Mouse (Mus musculus): ENCODE data around the gene Fstl5. TPM values are rescaled to one million over a fixed set of nuclear protein-coding genes. Genes with fewer than 3 reads are reported as not detected.

Gene Fstl5
- total RNA-seq, 1 experiment, result 0.13 TPM

DNA sequence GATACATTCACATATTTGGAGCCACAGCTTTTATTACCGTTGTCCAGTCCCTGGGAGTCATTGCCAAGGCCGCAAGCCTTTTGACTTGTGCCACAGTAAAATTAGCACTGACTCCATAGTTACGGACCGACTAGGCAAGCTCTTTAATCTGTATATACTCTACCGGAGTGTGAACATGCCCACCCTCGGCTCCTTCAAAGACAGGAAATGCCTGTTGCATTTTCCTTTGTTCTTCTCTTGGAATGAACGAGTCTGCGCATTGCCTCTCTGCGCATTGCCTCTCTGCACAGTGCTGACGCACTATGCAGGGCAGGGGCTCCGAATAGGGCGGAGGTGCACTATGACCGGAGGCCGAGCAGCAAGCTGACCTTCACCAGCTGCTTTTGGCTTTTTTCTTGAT, 434.7 kb downstream of the Fstl5 start:
- no peak for DNase-seq (ENCODE audit: low read depth, low spot score)
- TF ChIP-seq ZNF384 (IDR thresholded peaks at IDR 0.05; ENCODE audit: low read depth, low read length) (no peak), HCFC1 (IDR thresholded peaks at IDR 0.05; ENCODE audit: borderline replicate concordance, insufficient read depth, low read length) (no peak), ZC3H11A (IDR thresholded peaks at IDR 0.05; ENCODE audit: borderline replicate concordance, low read depth, low read length) (no peak), CHD2 (IDR thresholded peaks at IDR 0.05; ENCODE audit: low read depth, low read length) (no peak)

DNA sequence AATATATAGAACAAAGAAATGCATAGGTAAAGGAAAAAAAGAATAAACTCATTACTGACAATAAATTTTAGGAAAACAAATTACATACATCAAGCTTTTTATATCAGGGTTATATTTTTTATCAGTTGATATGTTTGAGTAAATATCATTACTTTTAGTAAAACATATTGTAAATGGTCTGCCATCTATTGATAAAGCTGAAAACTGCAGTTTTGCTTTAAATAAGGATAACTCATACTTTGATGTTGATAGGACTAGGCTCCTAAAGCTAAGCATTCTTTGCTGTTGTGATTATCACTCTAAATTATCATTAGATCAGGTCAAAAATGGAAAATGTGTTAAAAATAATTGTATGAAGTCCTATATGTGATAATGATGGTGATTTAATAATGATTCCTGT, 493.3 kb downstream of the Fstl5 start:
- Histone ChIP-seq H3K9ac (ENCODE audit: insufficient read depth, low read depth, low read length, poor library complexity, severe bottlenecking) (no peak overlapping the region), H3K36me3 (ENCODE audit: control insufficient read depth, insufficient read depth, low read length, poor library complexity, severe bottlenecking) (no peaks in the 10 kb centered on the region), H3K27ac (ENCODE audit: insufficient read depth, low read depth, low read length, poor library complexity, severe bottlenecking) (no peak overlapping the region), H3K4me1 (ENCODE audit: control insufficient read depth in 2 of 2, insufficient read depth in 2 of 2, low read length in 2 of 2, poor library complexity in 1 of 2) (no peaks in the 10 kb centered on the region), H3K4me3 (ENCODE audit: insufficient read depth in 1 of 2, low read depth in 1 of 2, low read length in 2 of 2, poor library complexity in 1 of 2, severe bottlenecking in 1 of 2) (no peak overlapping the region), H3K9me3 (ENCODE audit: control insufficient read depth, insufficient read depth, low read depth, low read length) (no peaks in the 10 kb centered on the region)
- in situ Hi-C loops (cut with MboI; ENCODE audit: low sequenced_read_pairs in 2 of 2, unreplicated experiment in 2 of 2), result no loop called here
- DNase-seq (ENCODE audit: low read depth, low spot score), result no peak
- TF ChIP-seq ZC3H11A (IDR thresholded peaks at IDR 0.05; ENCODE audit: borderline replicate concordance, low read depth, low read length) (no peak), ZNF384 (IDR thresholded peaks at IDR 0.05; ENCODE audit: low read depth, low read length) (no peak)

More for the DNA sequence above, 434.7 kb downstream of the Fstl5 start:
- Histone ChIP-seq H3K9me3 (ENCODE audit: control insufficient read depth, insufficient read depth, low read depth, low read length) (no peaks in the 10 kb centered on the region), H3K4me3 (ENCODE audit: insufficient read depth in 1 of 2, low read depth in 1 of 2, low read length in 2 of 2, poor library complexity in 1 of 2, severe bottlenecking in 1 of 2) (no peak overlapping the region), H3K4me1 (ENCODE audit: control insufficient read depth in 2 of 2, insufficient read depth in 2 of 2, low read length in 2 of 2, poor library complexity in 1 of 2) (no peaks in the 10 kb centered on the region), H3K27ac (ENCODE audit: insufficient read depth, low read depth, low read length, poor library complexity, severe bottlenecking) (no peak overlapping the region), H3K36me3 (ENCODE audit: control insufficient read depth, insufficient read depth, low read length, poor library complexity, severe bottlenecking) (no peaks in the 10 kb centered on the region), H3K9ac (ENCODE audit: insufficient read depth, low read depth, low read length, poor library complexity, severe bottlenecking) (no peak overlapping the region)
- in situ Hi-C loops (cut with MboI; ENCODE audit: low sequenced_read_pairs in 2 of 2, unreplicated experiment in 2 of 2), result no loop called here

DNA sequence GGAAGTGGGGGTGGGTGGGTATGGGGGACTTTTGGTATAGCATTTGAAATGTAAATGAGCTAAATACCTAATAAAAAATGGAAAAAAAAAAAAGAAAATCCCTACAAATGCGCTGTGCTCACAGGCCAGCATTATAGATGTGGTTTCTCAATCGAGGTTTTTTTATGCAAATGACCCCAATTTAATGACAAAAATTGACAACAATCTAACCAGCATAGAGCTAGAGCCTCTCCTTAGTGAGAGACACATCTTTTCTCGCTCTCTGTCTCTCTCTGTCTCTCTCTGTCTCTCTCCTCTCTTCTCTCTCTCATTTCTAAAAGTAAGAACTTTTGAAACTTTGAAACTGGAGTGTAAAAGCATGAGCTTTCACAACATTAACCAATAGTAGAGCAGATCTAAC, 498.4 kb downstream of the Fstl5 start:
- H3K36me3 ChIP-seq (ENCODE audit: control insufficient read depth, insufficient read depth, low read length, poor library complexity, severe bottlenecking), result no peaks in the 10 kb centered on the region
- H3K4me3 ChIP-seq (ENCODE audit: insufficient read depth in 1 of 2, low read depth in 1 of 2, low read length in 2 of 2, poor library complexity in 1 of 2, severe bottlenecking in 1 of 2), result no peak overlapping the region
- in situ Hi-C loops (cut with MboI; ENCODE audit: low sequenced_read_pairs in 2 of 2, unreplicated experiment in 2 of 2), result no loop called here
- DNase-seq (ENCODE audit: low read depth, low spot score), result no peak
- H3K9ac ChIP-seq (ENCODE audit: insufficient read depth, low read depth, low read length, poor library complexity, severe bottlenecking), result no peak overlapping the region
- H3K4me1 ChIP-seq (ENCODE audit: control insufficient read depth in 2 of 2, insufficient read depth in 2 of 2, low read length in 2 of 2, poor library complexity in 1 of 2), result no peaks in the 10 kb centered on the region
- TF ChIP-seq ZC3H11A (IDR thresholded peaks at IDR 0.05; ENCODE audit: borderline replicate concordance, low read depth, low read length), result no peak
- no peak for TF ChIP-seq HCFC1 (IDR thresholded peaks at IDR 0.05; ENCODE audit: borderline replicate concordance, insufficient read depth, low read length)
- TF ChIP-seq MAFK (IDR thresholded peaks at IDR 0.05; ENCODE audit: insufficient read depth, low read depth, low read length), result no peak
- TF ChIP-seq ZNF384 (IDR thresholded peaks at IDR 0.05; ENCODE audit: low read depth, low read length), result no peak
- no peak for TF ChIP-seq CHD2 (IDR thresholded peaks at IDR 0.05; ENCODE audit: low read depth, low read length)
- no peak overlapping the region for H3K27ac ChIP-seq (ENCODE audit: insufficient read depth, low read depth, low read length, poor library complexity, severe bottlenecking)
- no peaks in the 10 kb centered on the region for H3K9me3 ChIP-seq (ENCODE audit: control insufficient read depth, insufficient read depth, low read depth, low read length)

DNA sequence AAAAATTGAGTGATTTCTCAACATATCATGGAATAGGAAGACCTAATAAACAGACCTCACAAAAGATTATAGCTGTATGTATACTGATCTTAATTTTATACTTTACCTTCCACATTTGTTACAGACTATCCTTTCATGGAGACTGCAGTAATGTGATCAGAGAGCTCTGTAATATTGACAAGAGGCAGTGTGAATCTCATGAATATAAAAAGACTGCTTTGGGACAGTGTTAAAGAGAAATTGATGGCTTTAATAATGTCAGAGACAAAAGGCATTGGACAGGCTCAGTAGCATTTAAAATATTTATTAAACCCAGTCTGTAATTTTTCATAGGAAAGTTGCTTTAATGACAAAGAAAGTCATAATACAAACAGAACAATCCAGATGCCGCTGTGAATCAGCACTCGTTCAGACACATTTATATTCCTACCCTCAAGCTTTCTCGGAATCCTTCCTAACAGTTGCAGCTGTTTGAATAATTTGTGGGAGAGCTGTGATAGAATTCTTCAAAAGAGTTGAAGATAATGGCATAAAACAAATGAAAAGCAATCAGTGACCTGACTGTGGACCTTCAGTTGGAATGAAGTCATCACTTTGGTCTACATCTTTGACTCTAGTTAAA, 499.0 kb downstream of the Fstl5 start:
- in situ Hi-C loops (cut with MboI; ENCODE audit: low sequenced_read_pairs in 2 of 2, unreplicated experiment in 2 of 2), result no loop called here
- TF ChIP-seq ZC3H11A (IDR thresholded peaks at IDR 0.05; ENCODE audit: borderline replicate concordance, low read depth, low read length) (no peak), HCFC1 (IDR thresholded peaks at IDR 0.05; ENCODE audit: borderline replicate concordance, insufficient read depth, low read length) (no peak), CHD2 (IDR thresholded peaks at IDR 0.05; ENCODE audit: low read depth, low read length) (no peak), MAFK (IDR thresholded peaks at IDR 0.05; ENCODE audit: insufficient read depth, low read depth, low read length) (no peak), ZNF384 (IDR thresholded peaks at IDR 0.05; ENCODE audit: low read depth, low read length) (no peak)
- Histone ChIP-seq H3K27ac (ENCODE audit: insufficient read depth, low read depth, low read length, poor library complexity, severe bottlenecking) (no peak overlapping the region), H3K9me3 (ENCODE audit: control insufficient read depth, insufficient read depth, low read depth, low read length) (no peaks in the 10 kb centered on the region), H3K4me3 (ENCODE audit: insufficient read depth in 1 of 2, low read depth in 1 of 2, low read length in 2 of 2, poor library complexity in 1 of 2, severe bottlenecking in 1 of 2) (no peak overlapping the region), H3K36me3 (ENCODE audit: control insufficient read depth, insufficient read depth, low read length, poor library complexity, severe bottlenecking) (no peaks in the 10 kb centered on the region), H3K4me1 (ENCODE audit: control insufficient read depth in 2 of 2, insufficient read depth in 2 of 2, low read length in 2 of 2, poor library complexity in 1 of 2) (no peaks in the 10 kb centered on the region), H3K9ac (ENCODE audit: insufficient read depth, low read depth, low read length, poor library complexity, severe bottlenecking) (no peak overlapping the region)
- no peak for DNase-seq (ENCODE audit: low read depth, low spot score)

DNA sequence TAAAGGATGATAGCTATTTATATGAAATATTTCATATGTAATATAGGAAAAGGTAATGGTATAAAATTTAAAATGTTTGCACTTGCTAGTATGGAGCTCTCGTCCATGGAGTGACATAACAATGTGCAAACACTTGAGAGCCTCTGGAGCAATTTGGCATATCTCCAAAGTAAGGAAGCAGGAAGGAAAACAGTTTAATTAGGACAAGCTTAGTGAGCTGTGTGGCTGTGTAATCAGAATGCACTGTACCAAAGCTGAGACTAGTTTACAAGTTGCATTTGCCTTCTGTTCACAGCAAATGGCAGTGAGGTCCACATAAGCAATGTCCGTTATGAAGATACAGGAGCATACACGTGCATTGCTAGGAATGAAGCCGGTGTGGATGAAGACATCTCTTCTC, 519.1 kb downstream of the Fstl5 start:
- Histone ChIP-seq H3K4me3 (ENCODE audit: insufficient read depth in 1 of 2, low read depth in 1 of 2, low read length in 2 of 2, poor library complexity in 1 of 2, severe bottlenecking in 1 of 2) (no peak overlapping the region), H3K9ac (ENCODE audit: insufficient read depth, low read depth, low read length, poor library complexity, severe bottlenecking) (no peak overlapping the region), H3K27ac (ENCODE audit: insufficient read depth, low read depth, low read length, poor library complexity, severe bottlenecking) (no peak overlapping the region), H3K36me3 (ENCODE audit: control insufficient read depth, insufficient read depth, low read length, poor library complexity, severe bottlenecking) (no peaks in the 10 kb centered on the region), H3K9me3 (ENCODE audit: control insufficient read depth, insufficient read depth, low read depth, low read length) (no peaks in the 10 kb centered on the region), H3K4me1 (ENCODE audit: control insufficient read depth in 2 of 2, insufficient read depth in 2 of 2, low read length in 2 of 2, poor library complexity in 1 of 2) (no peaks in the 10 kb centered on the region)
- DNase-seq (ENCODE audit: low read depth, low spot score), result no peak
- in situ Hi-C loops (cut with MboI; ENCODE audit: low sequenced_read_pairs in 2 of 2, unreplicated experiment in 2 of 2), result no loop called here
- TF ChIP-seq ZNF384 (IDR thresholded peaks at IDR 0.05; ENCODE audit: low read depth, low read length), result no peak
- TF ChIP-seq HCFC1 (IDR thresholded peaks at IDR 0.05; ENCODE audit: borderline replicate concordance, insufficient read depth, low read length), result no peak
- no peak for TF ChIP-seq MAFK (IDR thresholded peaks at IDR 0.05; ENCODE audit: insufficient read depth, low read depth, low read length)
- no peak for TF ChIP-seq CHD2 (IDR thresholded peaks at IDR 0.05; ENCODE audit: low read depth, low read length)
- no peak for TF ChIP-seq ZC3H11A (IDR thresholded peaks at IDR 0.05; ENCODE audit: borderline replicate concordance, low read depth, low read length)

All from ES-E14 (cell line).